Mouse (Mus musculus) intestine, embryonic 15.5 days (tissue): Measurements from ENCODE around the gene Phpt1. TPM values are rescaled to one million over a fixed set of nuclear protein-coding genes. Genes with fewer than 3 reads are reported as not detected.

Experiments
- ATAC-seq: fragments of 200-750 bp; cut with Nextera tagmentation; 2 replicates; pipeline ENCODE4 v1.8.0; 2017; ENCODE audit warnings: moderate TSS enrichment, moderate library complexity
- H3K27ac ChIP-seq: fragments of 300-500 bp; sonication (generic); 2 replicates; pipeline ENCODE4 v1.5.1; 2015; ENCODE audit warnings: mild to moderate bottlenecking, inconsistent platforms
- H3K27me3 ChIP-seq: fragments of 300-500 bp; sonication (generic); replicated peaks from 2 replicates; pipeline ENCODE4 v1.6.1; 2015; ENCODE audit warnings: inconsistent platforms
- H3K36me3 ChIP-seq: fragments of 300-500 bp; sonication (generic); 2 replicates; pipeline ENCODE4 v1.6.1; 2015; ENCODE audit warnings: inconsistent platforms
- H3K4me1 ChIP-seq: fragments of 300-500 bp; sonication (generic); replicated peaks from 2 replicates; pipeline ENCODE4 v1.6.1; 2015; ENCODE audit warnings: inconsistent platforms
- H3K4me2 ChIP-seq: fragments of 300-500 bp; sonication (generic); replicated peaks from 2 replicates; pipeline ENCODE4 v1.6.1; 2015; ENCODE audit warnings: mild to moderate bottlenecking, inconsistent platforms
- H3K4me3 ChIP-seq: fragments of 300-500 bp; sonication (generic); replicated peaks from 2 replicates; pipeline ENCODE4 v1.5.1; 2015; ENCODE audit warnings: inconsistent platforms
- H3K9ac ChIP-seq: fragments of 300-500 bp; sonication (generic); 2 replicates; pipeline ENCODE4 v1.6.1; 2015; ENCODE audit warnings: inconsistent platforms
- H3K9me3 ChIP-seq: fragments of 300-500 bp; sonication (generic); 2 replicates; pipeline ENCODE4 v1.6.1; 2016; ENCODE audit warnings: inconsistent platforms
- WGBS: fragments of 180-500 bp; shearing (Covaris S2); methylation state at CpG from one replicate; pipeline ENCODE4 v1.1.7; 2015; 5-methylcytosine and 5-hydroxymethylcytosine counted together
- polyA plus RNA-seq: library from polyadenylated mRNA; unstranded; fragments of >200 nt; fragmentation: Nextera tagmentation; extraction: Ambion mirVana; gene quantifications from 2 replicates; pipeline ENCODE4 v1.2.1, GENCODE M21; 2015

Phpt1 gene
- polyA plus RNA-seq, 1 experiment from 2014 or later = 163 TPM

- WGBS = 27% methylated on average over 6 of the region's 6 CpGs
- peaks cover 51% of the 10 kb centered on the region for H3K27me3 ChIP-seq
- 0 out of 2 replicates have a peak, but pooled peaks cover 2% of the 10 kb centered on the region for H3K36me3 ChIP-seq
- ATAC-seq = no peak
- H3K4me1 ChIP-seq = peaks cover 69% of the 10 kb centered on the region
- no peak overlapping the region for H3K4me3 ChIP-seq
- H3K4me2 ChIP-seq = peak overlapping the region; percentile 82; the same call in 1 of the 2 replicates
- no peaks in the 10 kb centered on the region for H3K9me3 ChIP-seq
- H3K27ac ChIP-seq = no peak overlapping the region
- H3K9ac ChIP-seq = no peak overlapping the region
Observed at GRCm38 (mm10) chr2:25580621-25581101, 5.6 kb upstream of the Phpt1 start.

GRCm38 (mm10) chr2:25579737-25580460 lies 4.9 kb upstream of the Phpt1 start:
- peak overlapping the region; percentile 28 for H3K4me3 ChIP-seq
- H3K4me2 ChIP-seq = peak overlapping the region; percentile 62
- ATAC-seq = peak; percentile 30
- H3K9ac ChIP-seq = no peak overlapping the region
- H3K9me3 ChIP-seq = no peaks in the 10 kb centered on the region
- peaks cover 73% of the 10 kb centered on the region for H3K4me1 ChIP-seq
- no peaks in the 10 kb centered on the region for H3K36me3 ChIP-seq
- 0 out of 2 replicates have a peak overlapping the region, but pooled peaks have one; percentile 3 for H3K27ac ChIP-seq
- H3K27me3 ChIP-seq = peaks cover 51% of the 10 kb centered on the region
- WGBS = 3% methylated on average over 27 of the region's 27 CpGs

- no peak overlapping the region for H3K27ac ChIP-seq
- WGBS = 7% methylated on average over 77 of the region's 77 CpGs
Observed at GRCm38 (mm10) chr2:25578796-25579736, 4.0 kb upstream of the Phpt1 start.

GRCm38 (mm10) chr2:25577951-25578795 lies 3.1 kb upstream of the Phpt1 start:
- no peak for ATAC-seq
- Histone ChIP-seq H3K4me3 (peak overlapping the region; percentile 28), H3K36me3 (no peaks in the 10 kb centered on the region), H3K9me3 (no peaks in the 10 kb centered on the region), H3K27ac (no peak overlapping the region), H3K27me3 (peaks cover 51% of the 10 kb centered on the region), H3K9ac (peak overlapping the region; percentile 26), H3K4me1 (peaks cover 79% of the 10 kb centered on the region), H3K4me2 (peak overlapping the region; percentile 62)
- WGBS = 12% methylated on average over 75 of the region's 75 CpGs

More at GRCm38 (mm10) chr2:25578796-25579736, 4.0 kb upstream of the Phpt1 start:
- Histone ChIP-seq H3K27me3 (peaks cover 51% of the 10 kb centered on the region), H3K36me3 (no peaks in the 10 kb centered on the region), H3K9ac (peak overlapping the region; percentile 20; the same call in 1 of the 2 replicates), H3K4me3 (peak overlapping the region; percentile 28), H3K9me3 (no peaks in the 10 kb centered on the region), H3K4me2 (peak overlapping the region; percentile 62), H3K4me1 (peaks cover 73% of the 10 kb centered on the region)
- no peak for ATAC-seq

- 23% methylated on average over 92 of the region's 92 CpGs for WGBS
- H3K4me1 ChIP-seq = peaks cover 74% of the 10 kb centered on the region
- H3K9ac ChIP-seq = peak overlapping the region; percentile 26
- H3K27ac ChIP-seq = no peak overlapping the region
- no peak for ATAC-seq
- peak overlapping the region; percentile 62 for H3K4me2 ChIP-seq
- peak overlapping the region; percentile 28 for H3K4me3 ChIP-seq
- H3K9me3 ChIP-seq = no peaks in the 10 kb centered on the region
- no peaks in the 10 kb centered on the region for H3K36me3 ChIP-seq
- peaks cover 51% of the 10 kb centered on the region for H3K27me3 ChIP-seq
Observed at GRCm38 (mm10) chr2:25576965-25577891, 2.2 kb upstream of the Phpt1 start.

- WGBS = 78% methylated on average over 16 of the region's 16 CpGs
- no peak overlapping the region for H3K4me3 ChIP-seq
- peaks cover 51% of the 10 kb centered on the region for H3K27me3 ChIP-seq
- H3K27ac ChIP-seq = peak overlapping the region; percentile 95; the same call in 1 of the 2 replicates
- H3K4me2 ChIP-seq = peak overlapping the region; percentile 87
- H3K9ac ChIP-seq = peak overlapping the region; percentile 61; the same call in 1 of the 2 replicates
- H3K36me3 ChIP-seq = no peaks in the 10 kb centered on the region
- peaks cover 66% of the 10 kb centered on the region for H3K4me1 ChIP-seq
- no peak for ATAC-seq
- no peaks in the 10 kb centered on the region for H3K9me3 ChIP-seq
Observed at GRCm38 (mm10) chr2:25576028-25576850, 1.2 kb upstream of the Phpt1 start.

- WGBS = 14% methylated on average over 21 of the region's 21 CpGs
- peak overlapping the region; percentile 61 for H3K9ac ChIP-seq
- no peaks in the 10 kb centered on the region for H3K36me3 ChIP-seq
- H3K27ac ChIP-seq = peak overlapping the region; percentile 95
- H3K27me3 ChIP-seq = peaks cover 45% of the 10 kb centered on the region
- H3K4me3 ChIP-seq = peak overlapping the region; percentile 54
- peak overlapping the region; percentile 87 for H3K4me2 ChIP-seq
- peaks cover 60% of the 10 kb centered on the region for H3K4me1 ChIP-seq
- no peaks in the 10 kb centered on the region for H3K9me3 ChIP-seq
- ATAC-seq = no peak
Observed at GRCm38 (mm10) chr2:25575432-25576027, 506 bp upstream of the Phpt1 start.

DNA sequence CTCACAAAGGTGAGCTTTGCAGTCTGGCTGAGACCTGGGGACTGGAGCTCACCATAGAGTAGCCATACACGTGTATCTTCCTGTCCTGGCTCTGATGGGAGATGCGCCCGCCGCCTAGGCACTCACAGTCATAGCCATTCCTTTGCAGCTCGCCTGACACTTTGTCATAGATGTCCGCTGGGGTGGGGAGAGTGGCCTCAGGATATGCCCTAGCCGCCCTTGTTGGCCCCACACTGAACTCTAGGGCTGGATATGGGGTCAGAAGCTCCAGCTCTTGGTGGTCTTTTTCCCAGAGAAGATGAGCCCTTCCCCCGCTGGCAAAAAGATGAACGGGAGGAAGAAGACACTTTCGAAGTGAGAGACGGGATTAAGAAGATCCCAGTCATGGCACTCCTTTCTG lies 888 bp downstream of the Phpt1 start:
- H3K4me2 ChIP-seq = peak overlapping the region; percentile 87
- ATAC-seq = no peak
- peaks cover 49% of the 10 kb centered on the region for H3K4me1 ChIP-seq
- H3K9ac ChIP-seq = peak overlapping the region; percentile 61
- H3K9me3 ChIP-seq = no peaks in the 10 kb centered on the region
- H3K27ac ChIP-seq = peak overlapping the region; percentile 95
- H3K27me3 ChIP-seq = peaks cover 31% of the 10 kb centered on the region
- 6% methylated on average over 11 of the region's 11 CpGs for WGBS
- peak overlapping the region; percentile 54 for H3K4me3 ChIP-seq
- H3K36me3 ChIP-seq = peaks cover 3% of the 10 kb centered on the region; the same call in 1 of the 2 replicates

- Histone ChIP-seq H3K9me3 (no peaks in the 10 kb centered on the region), H3K36me3 (peaks cover 4% of the 10 kb centered on the region; the same call in 1 of the 2 replicates), H3K4me3 (peak overlapping the region; percentile 54), H3K9ac (peak overlapping the region; percentile 61; the same call in 1 of the 2 replicates), H3K27ac (peak overlapping the region; percentile 95), H3K4me1 (peaks cover 39% of the 10 kb centered on the region), H3K27me3 (peaks cover 20% of the 10 kb centered on the region), H3K4me2 (peak overlapping the region; percentile 87)
- peak; percentile 35 for ATAC-seq
- 57% methylated on average over 2 of the region's 2 CpGs for WGBS
Observed at GRCm38 (mm10) chr2:25573068-25573467, 2.0 kb downstream of the Phpt1 start.
